Mouse (Mus musculus) bone marrow macrophage, adult 2 months (primary cell): ENCODE results near the gene Bex3. TPM values are rescaled to one million over a fixed set of nuclear protein-coding genes. Genes with fewer than 3 reads are reported as not detected.
A peak's percentile ranks its signal among the peaks of the same experiment; 100 is the strongest.
"Not testable (repeated sequence)": the region's sequence is repeated elsewhere in the genome, so short reads cannot be mapped to it uniquely, and the experiment has no call there.

Source experiments
- H3K27ac ChIP-seq: 2 replicates; pipeline ENCODE4 v1.5.1; 2012; ENCODE audit warnings: low read depth, low read length; ENCODE audit not compliant: insufficient read depth
- H3K4me1 ChIP-seq: 2 replicates; pipeline ENCODE4 v1.6.1; 2012; ENCODE audit warnings: low read length; ENCODE audit not compliant: control insufficient read depth, insufficient read depth
- H3K4me3 ChIP-seq: 2 replicates; pipeline ENCODE4 v1.5.1; 2012; ENCODE audit warnings: mild to moderate bottlenecking, low read length, moderate library complexity; ENCODE audit not compliant: insufficient read depth
- CTCF ChIP-seq: IDR thresholded peaks from 2 replicates; pipeline ENCODE4 v1.5.1; 2012; ENCODE audit warnings: low read depth, mild to moderate bottlenecking, low read length, moderate library complexity
- POLR2A ChIP-seq: IDR thresholded peaks from 2 replicates; pipeline ENCODE4 v1.6.1; 2012; ENCODE audit warnings: mild to moderate bottlenecking, low read depth, low read length, borderline replicate concordance
- polyA plus RNA-seq: library from polyadenylated mRNA; stranded (reverse); fragments of >200 nt; gene quantifications from 2 replicates; pipeline ENCODE4 v1.2.4, GENCODE M21; 2012; ENCODE audit not compliant: missing spikeins, insufficient read depth, insufficient read length

Bex3 gene
- polyA plus RNA-seq: 49.1 and 57.3 TPM in 2 replicates

GRCm38 (mm10) chrX:136269743-136270392 lies at the start of gene Bex3:
Gene Bex3, plus strand, starts transcription at chrX:136270253.
- H3K4me3 ChIP-seq: peak within 1 kb of the TSS; percentile 50
- not testable (repeated sequence) for H3K4me1 ChIP-seq, H3K27ac ChIP-seq

GRCm38 (mm10) chrX:136223714-136224113 lies 46.3 kb upstream of the Bex3 start:
- Histone ChIP-seq H3K4me3 (no peak overlapping the region), H3K4me1 (no peaks in the 10 kb centered on the region), H3K27ac (no peak overlapping the region)
- no peak for TF ChIP-seq POLR2A
- no peak for TF ChIP-seq CTCF

- no peak overlapping the region for H3K27ac ChIP-seq
- no peak overlapping the region for H3K4me3 ChIP-seq
- TF ChIP-seq POLR2A (no peak), CTCF (no peak)
- no peaks in the 10 kb centered on the region for H3K4me1 ChIP-seq
Observed at GRCm38 (mm10) chrX:136227768-136228167, 42.3 kb upstream of the Bex3 start.

- Histone ChIP-seq H3K4me3 (no peak overlapping the region), H3K27ac (no peak overlapping the region), H3K4me1 (no peaks in the 10 kb centered on the region)
- TF ChIP-seq POLR2A: no peak
- TF ChIP-seq CTCF: no peak
Observed at GRCm38 (mm10) chrX:136238118-136238517, 31.9 kb upstream of the Bex3 start.

GRCm38 (mm10) chrX:136243181-136243580 lies 26.9 kb upstream of the Bex3 start:
- no peak overlapping the region for H3K27ac ChIP-seq
- no peak overlapping the region for H3K4me3 ChIP-seq
- 0 out of 2 replicates have a peak, but pooled peaks cover 3% of the 10 kb centered on the region for H3K4me1 ChIP-seq
- TF ChIP-seq CTCF (no peak), POLR2A (no peak)

- peak within 1 kb of the TSS; percentile 68 for H3K27ac ChIP-seq
- peak within 1 kb of the TSS; percentile 84 for H3K4me3 ChIP-seq
- 0 out of 2 replicates have a peak, but pooled peaks cover 3% of the 10 kb centered on the region for H3K4me1 ChIP-seq
- no peak for TF ChIP-seq CTCF
- TF ChIP-seq POLR2A: no peak
Observed at GRCm38 (mm10) chrX:136244574-136245229, 25.4 kb upstream of the Bex3 start, which contains the start of gene Tceal9. Gene Tceal9, plus strand, starts transcription at chrX:136245079.

GRCm38 (mm10) chrX:136245521-136246071 lies 24.5 kb upstream of the Bex3 start:
- Histone ChIP-seq H3K27ac (peak overlapping the region; percentile 68), H3K4me1 (0 out of 2 replicates have a peak, but pooled peaks cover 3% of the 10 kb centered on the region), H3K4me3 (peak overlapping the region; percentile 84)
- TF ChIP-seq CTCF: no peak
- TF ChIP-seq POLR2A: no peak

GRCm38 (mm10) chrX:136248811-136249210 lies 21.2 kb upstream of the Bex3 start:
- TF ChIP-seq CTCF (no peak), POLR2A (no peak)
- Histone ChIP-seq H3K4me1 (no peaks in the 10 kb centered on the region), H3K4me3 (no peak overlapping the region)

GRCm38 (mm10) chrX:136249671-136250070 lies 20.4 kb upstream of the Bex3 start:
- no peak for TF ChIP-seq POLR2A
- no peak for TF ChIP-seq CTCF
- Histone ChIP-seq H3K27ac (no peak overlapping the region), H3K4me3 (no peak overlapping the region), H3K4me1 (no peaks in the 10 kb centered on the region)

More at GRCm38 (mm10) chrX:136248811-136249210, 21.2 kb upstream of the Bex3 start:
- no peak overlapping the region for H3K27ac ChIP-seq
